Mouse (Mus musculus) macrophage (primary cell): Measurements from ENCODE around the gene Hsdl2. TPM values are rescaled to one million over a fixed set of nuclear protein-coding genes. Genes with fewer than 3 reads are reported as not detected.

ENCODE experiments used
- H3K27ac ChIP-seq: fragments of 350-480 bp; formaldehyde crosslinking; 2 replicates; pipeline ENCODE4 v1.9.0; 2021
- H3K36me3 ChIP-seq: fragments of 350-480 bp; formaldehyde crosslinking; 2 replicates; pipeline ENCODE4 v1.9.0; 2021; ENCODE audit errors: inconsistent target
- H3K4me3 ChIP-seq: fragments of 350-480 bp; formaldehyde crosslinking; 2 replicates; pipeline ENCODE4 v1.9.0; 2021; ENCODE audit errors: inconsistent target
- H3K79me2 ChIP-seq: fragments of 350-480 bp; formaldehyde crosslinking; 2 replicates; pipeline ENCODE4 v1.9.0; 2021; ENCODE audit errors: inconsistent target
- WGBS: methylation state at CpG from one replicate; pipeline ENCODE4 v1.1.7; 2026; ENCODE audit warnings: inconsistent platforms; ENCODE audit not compliant: missing documents; 5-methylcytosine and 5-hydroxymethylcytosine counted together
- polyA plus RNA-seq: library from polyadenylated mRNA; stranded (reverse); fragments of 250-400 nt; gene quantifications from 3 replicates; pipeline ENCODE4 v1.2.4, GENCODE M21; 2018; ENCODE audit warnings: inconsistent platforms

Gene Hsdl2
- polyA plus RNA-seq, 1 experiment from 2014 or later: 19.8 TPM

GRCm38 (mm10) chr4:59663451-59663850 is 82.1 kb downstream of the Hsdl2 start:
- H3K4me3 ChIP-seq: no peak overlapping the region
- H3K36me3 ChIP-seq: no peaks in the 10 kb centered on the region
- no peaks in the 10 kb centered on the region for H3K79me2 ChIP-seq
- H3K27ac ChIP-seq: no peak overlapping the region
- 92% methylated on average over 6 of the region's 6 CpGs for WGBS

DNA sequence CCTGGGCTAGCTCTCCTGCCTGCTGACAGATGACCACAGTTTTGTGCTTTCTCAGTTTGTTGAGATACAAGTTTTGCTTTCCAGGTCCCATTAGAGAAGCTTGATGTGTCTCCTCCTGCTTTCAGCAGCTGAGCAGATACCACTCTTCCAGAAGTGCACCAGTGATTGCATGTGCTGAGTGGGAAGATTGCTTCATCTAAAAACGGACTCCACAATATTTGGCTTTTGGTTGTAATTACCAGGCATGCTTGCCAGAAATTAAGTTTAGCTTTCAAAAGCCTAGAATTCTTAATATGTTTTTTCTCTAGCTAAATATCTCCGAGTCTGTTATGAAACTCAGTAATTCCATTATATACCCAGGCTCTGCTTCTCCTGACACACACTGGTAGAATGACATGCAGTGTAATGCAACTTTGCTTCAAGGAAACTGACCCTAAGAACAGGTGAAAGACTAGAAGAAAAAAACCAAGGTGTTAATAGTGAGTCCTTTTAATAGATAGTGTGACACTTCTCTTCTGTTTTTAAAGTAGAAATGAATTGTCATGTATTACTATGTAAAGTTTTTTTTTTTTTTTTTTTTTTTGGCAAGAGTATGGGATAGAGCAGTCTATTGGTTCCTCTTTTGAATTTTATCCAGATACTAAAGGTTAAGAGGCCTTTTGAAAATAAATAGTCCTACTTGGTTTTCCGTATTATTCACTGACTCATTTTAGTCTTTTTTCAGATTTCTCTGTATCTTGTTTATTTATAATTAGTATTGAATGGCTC is 85.4 kb downstream of the Hsdl2 start:
- Histone ChIP-seq H3K79me2 (no peaks in the 10 kb centered on the region), H3K4me3 (no peak overlapping the region), H3K36me3 (no peaks in the 10 kb centered on the region), H3K27ac (no peak overlapping the region)
- 79% methylated on average over 3 of the region's 3 CpGs for WGBS

DNA sequence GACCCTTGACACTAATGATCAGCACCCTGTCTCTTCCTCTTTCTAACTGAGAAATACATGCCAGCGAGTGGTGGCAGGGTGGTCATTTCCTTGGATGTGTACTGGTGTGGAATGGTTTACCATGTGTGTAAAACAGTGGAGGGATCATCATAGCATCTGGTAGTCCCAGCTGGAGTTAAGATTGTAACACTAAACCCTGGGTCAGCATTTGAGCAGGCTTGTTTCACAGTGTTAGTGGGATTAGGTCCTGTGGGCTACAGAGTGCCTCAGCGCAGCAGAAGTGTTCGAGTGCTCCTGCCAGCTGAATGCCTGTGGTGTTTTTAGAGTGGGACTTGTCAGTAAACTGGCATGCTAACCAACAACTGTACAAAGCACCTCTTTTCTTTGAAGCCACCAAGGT is 86.7 kb downstream of the Hsdl2 start:
- Histone ChIP-seq H3K79me2 (no peaks in the 10 kb centered on the region), H3K36me3 (no peaks in the 10 kb centered on the region), H3K27ac (no peak overlapping the region), H3K4me3 (no peak overlapping the region)
- WGBS: 94% methylated on average over 3 of the region's 3 CpGs

Other genes with a start within 250 kb of the Hsdl2 start
- 10.8 to 18.9 TPM (median 18.4 TPM) in 3 replicates for gene Susd1, start 142.9 kb upstream of the Hsdl2 start, polyA plus RNA-seq
- gene Ptbp3, start 32.2 kb upstream of the Hsdl2 start, polyA plus RNA-seq: 98.5 to 135 TPM (median 111 TPM) in 3 replicates
- 1.6 to 2.9 TPM (median 2.5 TPM) in 3 replicates for gene E130308A19Rik, start 44.6 kb downstream of the Hsdl2 start, polyA plus RNA-seq
- 18.6 to 31.2 TPM (median 23.3 TPM) in 3 replicates for gene Inip, start 220.0 kb downstream of the Hsdl2 start, polyA plus RNA-seq
- 19.8 to 27.9 TPM (median 26.4 TPM) in 3 replicates for gene Snx30, start 224.3 kb downstream of the Hsdl2 start, polyA plus RNA-seq